ENCODE assay signal across 8 mouse cellular contexts in genomic region chr12:118926813-118927281, GRCm38 (mm10). TPM values are rescaled to one million over a fixed set of nuclear protein-coding genes. Genes with fewer than 3 reads are reported as not detected.
DNase-seq lines count a peak whose midpoint lies in the region; ATAC-seq and TF ChIP-seq lines count a peak whose summit lies in the region.
"Had no signal": no experiment of that assay in that cellular context is flagged by ENCODE, and none has a peak within 500 bp of the region (broad histone marks: within the 10 kb centered on the region; RNA-seq: fewer than 3 reads in every experiment).

No protein-coding gene starts in this region.

- dilution Hi-C loops in CH12.LX (cut with MboI; ENCODE audit: extremely low pct_ligation_motif_present, extremely low pct_unique_long_range_greater_than_20kb, low sequenced_read_pairs), result no loop called here

- peaks cover 2 to 5% of the 10 kb centered on the region in 2 experiments; a peak in 2 of 4 replicates for H3K4me1 ChIP-seq in CH12.LX (ENCODE audit: control insufficient read depth in 1 of 2, insufficient read depth in 2 of 2)
- no peaks in the 10 kb centered on the region for H3K4me1 ChIP-seq in embryonic facial prominence, embryonic 14.5 days (ENCODE audit: control insufficient read depth, insufficient read depth, low read length)
- H3K4me1 ChIP-seq in hindbrain, embryonic 12.5 days, result peaks cover 4% of the 10 kb centered on the region; the same call in 1 of the 2 replicates
- no peaks in the 10 kb centered on the region for H3K4me1 ChIP-seq in limb, embryonic 14.5 days (ENCODE audit: control insufficient read depth, insufficient read depth, low read length)
- H3K4me1 ChIP-seq in neural tube, embryonic 14.5 days (ENCODE audit: control insufficient read depth, insufficient read depth, low read length), result no peaks in the 10 kb centered on the region

- no peaks in the 10 kb centered on the region for H3K27me3 ChIP-seq in CH12.LX (replicated peaks)
- no peaks in the 10 kb centered on the region for H3K27me3 ChIP-seq in embryonic facial prominence, embryonic 14.5 days (replicated peaks; ENCODE audit: control insufficient read depth, insufficient read depth, low read length)
- no peaks in the 10 kb centered on the region for H3K27me3 ChIP-seq in hindbrain, embryonic 12.5 days
- no peaks in the 10 kb centered on the region for H3K27me3 ChIP-seq in limb, embryonic 14.5 days (ENCODE audit: control insufficient read depth, insufficient read depth, low read length)
- H3K27me3 ChIP-seq in neural tube, embryonic 14.5 days (ENCODE audit: control insufficient read depth, insufficient read depth, low read length), result no peaks in the 10 kb centered on the region

- peak; percentile 72; the same call in 1 of the 2 replicates for ATAC-seq in embryonic facial prominence, embryonic 14.5 days (ENCODE audit: low read depth)
- peak; percentile 64 for ATAC-seq in hindbrain, embryonic 12.5 days (ENCODE audit: low FRiP score)
- ATAC-seq in limb, embryonic 14.5 days (ENCODE audit: low FRiP score, low read depth), result peak; percentile 75; the same call in 1 of the 2 replicates
- peak; percentile 66; the same call in 1 of the 2 replicates for ATAC-seq in neural tube, embryonic 14.5 days (ENCODE audit: low read depth)

- TF ChIP-seq RAD21 in CH12.LX (IDR thresholded peaks at IDR 0.05; ENCODE audit: low read depth, low read length), result peak; percentile 79

- no peak for TF ChIP-seq POLR2A in CH12.LX (IDR thresholded peaks at IDR 0.05; ENCODE audit: low read depth, low read length)
- no peak for TF ChIP-seq POLR2A in limb, embryonic 14.5 days (IDR thresholded peaks at IDR 0.05; ENCODE audit: borderline replicate concordance, extremely low read depth, insufficient read depth, insufficient read length)

- no peaks in the 10 kb centered on the region for H3K36me3 ChIP-seq in CH12.LX (replicated peaks in 1 of 2; ENCODE audit: control insufficient read depth in 1 of 2, insufficient read depth in 1 of 2, low read length in 1 of 2)
- no peaks in the 10 kb centered on the region for H3K36me3 ChIP-seq in embryonic facial prominence, embryonic 14.5 days (ENCODE audit: control insufficient read depth, insufficient read depth, low read length)
- no peaks in the 10 kb centered on the region for H3K36me3 ChIP-seq in hindbrain, embryonic 12.5 days
- H3K36me3 ChIP-seq in limb, embryonic 14.5 days (ENCODE audit: control insufficient read depth, insufficient read depth, low read length), result no peaks in the 10 kb centered on the region
- H3K36me3 ChIP-seq in neural tube, embryonic 14.5 days (ENCODE audit: control insufficient read depth, insufficient read depth, low read length), result no peaks in the 10 kb centered on the region

- H3K27ac ChIP-seq in CH12.LX (ENCODE audit: insufficient read depth, low read depth), result no peak overlapping the region
- H3K27ac ChIP-seq in embryonic facial prominence, embryonic 14.5 days (replicated peaks; ENCODE audit: low read depth, low read length), result no peak overlapping the region
- H3K27ac ChIP-seq in hindbrain, embryonic 12.5 days, result no peak overlapping the region
- H3K27ac ChIP-seq in limb, embryonic 14.5 days (replicated peaks; ENCODE audit: low read depth, low read length), result no peak overlapping the region
- H3K27ac ChIP-seq in neural tube, embryonic 14.5 days (ENCODE audit: low read depth, low read length), result no peak overlapping the region

- peak; percentile 56 for DNase-seq in 416B (ENCODE audit: low read depth)
- DNase-seq in CH12.LX (ENCODE audit: extremely low read depth), result peak; percentile 37
- DNase-seq in embryonic facial prominence, embryonic 14.5 days (ENCODE audit: low spot score), result peak; percentile 76
- DNase-seq in limb, embryonic 14.5 days (ENCODE audit: low spot score), result peak; percentile 78
- no peak for DNase-seq in T-cell, adult 2 months (ENCODE audit: low spot score)

- in situ Hi-C loops in CH12.LX (cut with MboI; ENCODE audit: low pct_ligation_motif_present, low pct_unique_long_range_greater_than_20kb, low sequenced_read_pairs), result loop anchor here (25.0 kb wide), 1 partner anchor 560 kb away; no protein-coding TSS in a partner anchor

- WGBS in embryonic facial prominence, embryonic 14.5 days, result 16% methylated on average over 13 of the region's 13 CpGs
- WGBS in hindbrain, embryonic 12.5 days, result 18% methylated on average over 13 of the region's 13 CpGs
- WGBS in limb, embryonic 14.5 days, result 18% methylated on average over 13 of the region's 13 CpGs
- WGBS in neural tube, embryonic 14.5 days, result 20% methylated on average over 13 of the region's 13 CpGs

- peak overlapping the region; percentile 75; the same call in 1 of the 2 replicates for H3K4me2 ChIP-seq in CH12.LX (ENCODE audit: insufficient read depth, low read depth, poor library complexity, severe bottlenecking)
- H3K4me2 ChIP-seq in embryonic facial prominence, embryonic 14.5 days (ENCODE audit: low read depth, low read length), result peak overlapping the region; percentile 52
- peak overlapping the region; percentile 45 for H3K4me2 ChIP-seq in hindbrain, embryonic 12.5 days (replicated peaks)
- H3K4me2 ChIP-seq in limb, embryonic 14.5 days (replicated peaks; ENCODE audit: low read depth, low read length, severe bottlenecking), result peak overlapping the region; percentile 37
- H3K4me2 ChIP-seq in neural tube, embryonic 14.5 days (ENCODE audit: low read depth, low read length), result peak overlapping the region; percentile 40; the same call in 1 of the 2 replicates

- peak; percentile 65 to 77; a peak in 3 of 4 replicates for TF ChIP-seq CTCF in CH12.LX (conservative IDR thresholded peaks at IDR 0.05 in 1 of 2, IDR thresholded peaks at IDR 0.05 in 1 of 2; ENCODE audit: low read depth in 2 of 2, low read length in 2 of 2)

- no peak overlapping the region for H3K9ac ChIP-seq in CH12.LX (ENCODE audit: insufficient read depth, low read depth)
- H3K9ac ChIP-seq in embryonic facial prominence, embryonic 14.5 days (ENCODE audit: low read depth, low read length), result peak overlapping the region; percentile 41
- H3K9ac ChIP-seq in hindbrain, embryonic 12.5 days, result no peak overlapping the region
- peak overlapping the region; percentile 34; the same call in 1 of the 2 replicates for H3K9ac ChIP-seq in limb, embryonic 14.5 days (ENCODE audit: low read depth, low read length, severe bottlenecking)
- no peak overlapping the region for H3K9ac ChIP-seq in neural tube, embryonic 14.5 days (replicated peaks; ENCODE audit: low read depth, low read length)

- H3K9me3 ChIP-seq in CH12.LX (replicated peaks; ENCODE audit: low read length), result no peaks in the 10 kb centered on the region
- no peaks in the 10 kb centered on the region for H3K9me3 ChIP-seq in embryonic facial prominence, embryonic 14.5 days (ENCODE audit: control insufficient read depth, low read length)
- H3K9me3 ChIP-seq in hindbrain, embryonic 12.5 days (replicated peaks), result no peaks in the 10 kb centered on the region
- H3K9me3 ChIP-seq in limb, embryonic 14.5 days (ENCODE audit: control insufficient read depth, low read length), result no peaks in the 10 kb centered on the region
- H3K9me3 ChIP-seq in neural tube, embryonic 14.5 days (ENCODE audit: control insufficient read depth, low read length), result no peaks in the 10 kb centered on the region

- no peak for TF ChIP-seq EP300 in CH12.LX (IDR thresholded peaks at IDR 0.05; ENCODE audit: low read length)

- H3K79me2 ChIP-seq in CH12.LX (replicated peaks; ENCODE audit: control insufficient read depth, extremely low read depth, insufficient read depth, poor library complexity, severe bottlenecking), result no peaks in the 10 kb centered on the region

- no peak overlapping the region for H3K4me3 ChIP-seq in CH12.LX (replicated peaks in 1 of 3; ENCODE audit: low read depth in 2 of 3, low read length in 2 of 3, poor library complexity in 1 of 3)
- H3K4me3 ChIP-seq in embryonic facial prominence, embryonic 14.5 days (ENCODE audit: low read depth, low read length), result peak overlapping the region; percentile 20
- H3K4me3 ChIP-seq in hindbrain, embryonic 12.5 days, result no peak overlapping the region
- H3K4me3 ChIP-seq in limb, embryonic 14.5 days (replicated peaks; ENCODE audit: low read length), result no peak overlapping the region
- H3K4me3 ChIP-seq in neural tube, embryonic 14.5 days (ENCODE audit: low read depth, low read length), result no peak overlapping the region

TF ChIP-seq in CH12.LX, 34 proteins besides CTCF, POLR2A, EP300 and RAD21:
- TF ChIP-seq HCFC1 (IDR thresholded peaks at IDR 0.05; ENCODE audit: low read depth, low read length) (no peak), E2F4 (IDR thresholded peaks at IDR 0.05; ENCODE audit: insufficient replicate concordance, low read depth, low read length) (no peak), CHD2 (IDR thresholded peaks at IDR 0.05; ENCODE audit: low read length) (no peak), UBTF (IDR thresholded peaks at IDR 0.05; ENCODE audit: low read depth, low read length) (no peak), NELFE (IDR thresholded peaks at IDR 0.05; ENCODE audit: low read depth, low read length) (no peak), SMC3 (IDR thresholded peaks at IDR 0.05; ENCODE audit: low read depth, low read length) (peak; percentile 50), ELF1 (IDR thresholded peaks at IDR 0.05; ENCODE audit: low read depth, low read length) (no peak)
TF ChIP-seq in CH12.LX: peak in this region for 1.

RNA-seq across cellular contexts. Expression of gene Abcb5, which starts 39.4 kb away (rescaled TPM):
- total RNA-seq in CH12.LX (2012; rRNA removed) (not detected in 2 replicates), CH12.LX (2014; rRNA removed) (not detected in 2 replicates)
- polyA plus RNA-seq in CH12.LX (2012; ENCODE audit: insufficient read length, low read depth), result not detected in 2 replicates
- polyA plus RNA-seq in embryonic facial prominence, embryonic 14.5 days (2014; fragmentation: Nextera tagmentation; extraction: Ambion mirVana), result not detected in 2 replicates
- not detected in 2 replicates for polyA plus RNA-seq in hindbrain, embryonic 12.5 days (2016; fragmentation: Nextera tagmentation; extraction: Ambion mirVana)
- 0.03 TPM in 1 of 2 replicates, not detected in the other for polyA plus RNA-seq in limb, embryonic 14.5 days (2012; rRNA removed)
- not detected in 2 replicates for polyA plus RNA-seq in limb, embryonic 14.5 days (2014; fragmentation: Nextera tagmentation; extraction: Ambion mirVana)
- polyA plus RNA-seq in neural tube, embryonic 14.5 days (2014; fragmentation: Nextera tagmentation; extraction: Ambion mirVana), result not detected in 2 replicates
- total RNA-seq: heart, adult 18-20 months had no signal

Comparison
In these comparisons a context has a peak if more than half of its experiments do, and no peak if none do; other contexts are left out.
1. H3K9ac ChIP-seq: peak in embryonic facial prominence, embryonic 14.5 days (single experiment) and limb, embryonic 14.5 days (single experiment); none in CH12.LX (single experiment), hindbrain, embryonic 12.5 days (single experiment) and neural tube, embryonic 14.5 days (single experiment).
2. Peak in every context shown above with its lines, with median percentiles within 50 percentile points of each other: H3K4me2 ChIP-seq and ATAC-seq.